Mouse (Mus musculus) stomach, postnatal 0 days (tissue): ENCODE measurements around the gene Tef. TPM values are rescaled to one million over a fixed set of nuclear protein-coding genes. Genes with fewer than 3 reads are reported as not detected.

Experiments used
- ATAC-seq: fragments of 200-750 bp; cut with Nextera tagmentation; 2 replicates; pipeline ENCODE4 v1.8.0; 2017; ENCODE audit not compliant: low FRiP score, low TSS enrichment
- DNase-seq: peaks from one replicate; pipeline ENCODE4 v3.0.0-alpha.2; 2016; ENCODE audit warnings: low spot score
- H3K27ac ChIP-seq: fragments of 300-500 bp; sonication (generic); replicated peaks from 2 replicates; pipeline ENCODE4 v1.5.1; 2014; ENCODE audit warnings: mild to moderate bottlenecking, control low read depth
- H3K27me3 ChIP-seq: fragments of 300-500 bp; sonication (generic); 2 replicates; pipeline ENCODE4 v1.6.1; 2014; ENCODE audit warnings: low read length; ENCODE audit not compliant: control insufficient read depth, insufficient read depth
- H3K36me3 ChIP-seq: fragments of 300-500 bp; sonication (generic); 2 replicates; pipeline ENCODE4 v1.6.1; 2014; ENCODE audit warnings: low read length, mixed read lengths; ENCODE audit not compliant: control insufficient read depth, insufficient read depth
- H3K4me1 ChIP-seq: fragments of 300-500 bp; sonication (generic); replicated peaks from 2 replicates; pipeline ENCODE4 v1.6.1; 2014; ENCODE audit warnings: antibody characterized with exemption; ENCODE audit not compliant: control insufficient read depth, insufficient read depth
- H3K4me2 ChIP-seq: fragments of 300-500 bp; sonication (generic); replicated peaks from 2 replicates; pipeline ENCODE4 v1.6.1; 2014; ENCODE audit warnings: low read depth, mild to moderate bottlenecking, control low read depth, moderate library complexity
- H3K4me3 ChIP-seq: fragments of 300-500 bp; sonication (generic); 2 replicates; pipeline ENCODE4 v1.5.1; 2014; ENCODE audit warnings: low read depth, low read length, control low read depth
- H3K9ac ChIP-seq: fragments of 300-500 bp; sonication (generic); 2 replicates; pipeline ENCODE4 v1.6.1; 2014; ENCODE audit warnings: mild to moderate bottlenecking, low read length, control low read depth, mixed read lengths
- H3K9me3 ChIP-seq: fragments of 300-500 bp; sonication (generic); 2 replicates; pipeline ENCODE4 v1.6.1; 2016; ENCODE audit warnings: low read length; ENCODE audit not compliant: control insufficient read depth
- CTCF ChIP-seq: IDR thresholded peaks from 2 replicates; pipeline ENCODE4 v1.5.1; 2016; ENCODE audit warnings: antibody characterized with exemption, low read depth, mild to moderate bottlenecking, moderate library complexity
- EP300 ChIP-seq: optimal IDR thresholded peaks from 2 replicates; pipeline ENCODE3; 2016; ENCODE audit warnings: antibody characterized with exemption
- WGBS: fragments of 180-500 bp; shearing (Covaris S2); extraction: QIAGEN DNeasy Blood & Tissue Kit; methylation state at CpG from one replicate; pipeline ENCODE4 v1.1.7; 2014; 5-methylcytosine and 5-hydroxymethylcytosine counted together
- polyA plus RNA-seq: library from polyadenylated mRNA; unstranded; fragments of >200 nt; fragmentation: Nextera tagmentation; extraction: Ambion mirVana; gene quantifications from 2 replicates; pipeline ENCODE4 v1.2.1, GENCODE M21; 2015

The Tef gene
- polyA plus RNA-seq, 1 experiment from 2014 or later = 17.1 TPM

- Histone ChIP-seq H3K36me3 (no peaks in the 10 kb centered on the region), H3K9me3 (no peaks in the 10 kb centered on the region), H3K27ac (no peak overlapping the region), H3K27me3 (no peaks in the 10 kb centered on the region), H3K9ac (no peak overlapping the region), H3K4me1 (no peaks in the 10 kb centered on the region), H3K4me2 (no peak overlapping the region), H3K4me3 (no peak overlapping the region)
- no peak for TF ChIP-seq CTCF
- 84% methylated on average over 7 of the region's 7 CpGs for WGBS
- no peak for DNase-seq
- no peak for ATAC-seq
Observed at GRCm38 (mm10) chr15:81761381-81761780, 40.8 kb upstream of the Tef start.

DNA sequence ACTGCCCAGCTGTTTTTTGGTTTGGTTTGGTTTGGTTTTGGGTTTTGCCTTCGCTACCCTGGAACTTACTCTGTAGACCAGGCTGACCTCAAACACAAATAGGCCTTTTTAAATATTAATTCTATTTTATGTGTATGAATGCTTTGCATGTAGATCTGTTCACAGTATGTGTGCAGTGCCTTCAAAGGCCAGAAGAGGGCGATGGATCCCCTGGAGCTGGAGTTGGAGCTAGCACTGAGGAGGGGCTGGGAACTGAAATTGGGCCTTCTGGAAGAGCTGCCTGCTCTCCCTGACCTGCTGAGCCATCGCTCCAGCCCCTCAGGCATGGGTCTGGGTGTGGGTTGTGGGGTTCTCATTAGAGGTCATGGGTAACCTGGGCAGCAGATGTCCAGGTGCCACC, 40.3 kb upstream of the Tef start:
- H3K9ac ChIP-seq = no peak overlapping the region
- WGBS = 93% methylated on average over 3 of the region's 3 CpGs
- no peak overlapping the region for H3K4me2 ChIP-seq
- H3K9me3 ChIP-seq = no peaks in the 10 kb centered on the region
- TF ChIP-seq CTCF = peak; percentile 40; the same call in 1 of the 2 replicates
- no peak for TF ChIP-seq EP300
- DNase-seq (no peak), ATAC-seq (no peak; the same call in 1 of the 2 replicates)
- no peak overlapping the region for H3K4me3 ChIP-seq
- no peak overlapping the region for H3K27ac ChIP-seq
- H3K27me3 ChIP-seq = no peaks in the 10 kb centered on the region
- H3K36me3 ChIP-seq = no peaks in the 10 kb centered on the region
- H3K4me1 ChIP-seq = no peaks in the 10 kb centered on the region

DNA sequence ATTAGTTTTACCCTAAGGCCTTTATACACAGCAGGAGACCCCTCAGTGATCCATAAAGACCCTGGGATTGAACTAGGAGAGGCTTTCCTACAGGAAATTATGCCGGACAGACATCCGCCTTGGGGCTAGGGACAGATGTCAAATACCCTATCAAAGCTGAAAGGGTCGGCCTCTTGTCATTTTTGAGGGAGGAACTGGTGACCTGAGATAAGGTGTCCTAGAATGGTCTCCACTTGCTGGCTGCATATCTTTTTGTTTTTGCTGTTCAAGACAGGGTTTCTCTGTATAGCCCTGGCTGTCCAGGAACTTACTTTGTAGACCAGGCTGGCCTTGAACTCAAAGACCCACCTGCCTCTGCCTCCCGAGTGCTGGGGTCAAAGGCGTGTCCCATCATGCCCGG, 37.6 kb upstream of the Tef start:
- Histone ChIP-seq H3K4me3 (no peak overlapping the region), H3K27ac (no peak overlapping the region), H3K4me1 (no peaks in the 10 kb centered on the region), H3K9me3 (no peaks in the 10 kb centered on the region), H3K27me3 (no peaks in the 10 kb centered on the region), H3K4me2 (no peak overlapping the region), H3K9ac (no peak overlapping the region), H3K36me3 (no peaks in the 10 kb centered on the region; the same call in 1 of the 2 replicates)
- ATAC-seq (no peak), DNase-seq (no peak)
- WGBS = 88% methylated on average over 6 of the region's 6 CpGs
- TF ChIP-seq CTCF (no peak), EP300 (no peak)

DNA sequence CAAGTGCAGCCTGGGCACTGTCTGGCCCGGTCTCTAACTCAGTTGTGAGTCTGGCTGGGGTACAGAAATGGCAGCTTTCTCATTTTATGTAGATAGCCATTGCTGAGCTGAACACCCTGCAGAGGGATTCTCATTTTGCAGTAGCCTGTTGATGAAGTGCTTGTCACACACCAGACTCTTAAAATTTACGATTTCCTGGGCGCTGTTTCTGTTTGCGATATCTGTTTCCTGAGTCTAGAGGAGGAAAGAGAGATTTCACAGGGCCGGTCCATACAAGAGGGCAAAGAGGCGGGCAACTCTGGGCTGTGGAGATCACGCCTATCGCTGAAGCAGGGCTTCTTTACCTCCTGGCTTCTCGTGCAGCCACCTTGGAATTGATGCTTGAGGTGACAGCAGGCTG, 36.6 kb upstream of the Tef start:
- Histone ChIP-seq H3K4me1 (no peaks in the 10 kb centered on the region), H3K9ac (no peak overlapping the region), H3K27me3 (no peaks in the 10 kb centered on the region), H3K27ac (no peak overlapping the region), H3K4me3 (no peak overlapping the region), H3K4me2 (no peak overlapping the region), H3K36me3 (no peaks in the 10 kb centered on the region; the same call in 1 of the 2 replicates), H3K9me3 (no peaks in the 10 kb centered on the region)
- ATAC-seq (no peak), DNase-seq (no peak)
- 72% methylated on average over 9 of the region's 9 CpGs for WGBS
- TF ChIP-seq CTCF (no peak), EP300 (no peak)

- DNase-seq (no peak), ATAC-seq (no peak)
- TF ChIP-seq CTCF (no peak), EP300 (no peak)
- no peaks in the 10 kb centered on the region for H3K4me1 ChIP-seq
- H3K27ac ChIP-seq = no peak overlapping the region
- WGBS = 90% methylated on average over 5 of the region's 5 CpGs
- H3K9ac ChIP-seq = no peak overlapping the region
- no peaks in the 10 kb centered on the region; the same call in 1 of the 2 replicates for H3K36me3 ChIP-seq
- no peaks in the 10 kb centered on the region for H3K9me3 ChIP-seq
- H3K27me3 ChIP-seq = no peaks in the 10 kb centered on the region
- H3K4me2 ChIP-seq = no peak overlapping the region
- no peak overlapping the region for H3K4me3 ChIP-seq
Observed at GRCm38 (mm10) chr15:81766439-81766838, 35.8 kb upstream of the Tef start.

- no peak overlapping the region for H3K9ac ChIP-seq
- H3K9me3 ChIP-seq = no peaks in the 10 kb centered on the region
- no peak overlapping the region for H3K4me3 ChIP-seq
- no peak overlapping the region for H3K27ac ChIP-seq
- H3K27me3 ChIP-seq = no peaks in the 10 kb centered on the region
- peak; percentile 52; the same call in 1 of the 2 replicates for ATAC-seq
- H3K36me3 ChIP-seq = peaks cover 3% of the 10 kb centered on the region
- TF ChIP-seq CTCF (no peak), EP300 (no peak)
- WGBS = 49% methylated on average over 10 of the region's 13 CpGs
- H3K4me2 ChIP-seq = no peak overlapping the region
- H3K4me1 ChIP-seq = no peaks in the 10 kb centered on the region
- DNase-seq = peak; percentile 57
Observed at GRCm38 (mm10) chr15:81769037-81769436, 33.2 kb upstream of the Tef start.
